Mouse (Mus musculus) stomach, postnatal 0 days (tissue): ENCODE measurements around the gene Farsb.

Source experiments
- CTCF ChIP-seq: IDR thresholded peaks from 2 replicates; pipeline ENCODE4 v1.5.1; 2016; ENCODE audit warnings: antibody characterized with exemption, low read depth, mild to moderate bottlenecking, moderate library complexity
- EP300 ChIP-seq: optimal IDR thresholded peaks from 2 replicates; pipeline ENCODE3; 2016; ENCODE audit warnings: antibody characterized with exemption

- TF ChIP-seq CTCF: no peak
- TF ChIP-seq EP300: no peak
Observed at GRCm38 (mm10) chr1:78502527-78502926, 13.8 kb upstream of the Farsb start.
